Mouse (Mus musculus): ENCODE measurements around the gene Vipr1.

- no peak for TF ChIP-seq CTCF (IDR thresholded peaks at IDR 0.05; ENCODE audit: extremely low read depth, insufficient read length, insufficient replicate concordance, low read depth, low read length)
- no peak for TF ChIP-seq POLR2A (IDR thresholded peaks at IDR 0.05; ENCODE audit: low read depth, low read length)
Measured at GRCm38 (mm10) chr9:121630627-121631026, 11.9 kb upstream of the Vipr1 start.
